In genomic region chr6:71271389-71272315, GRCm38 (mm10) we compare ENCODE assay signal across 8 mouse cellular contexts. TPM values are rescaled to one million over a fixed set of nuclear protein-coding genes. Genes with fewer than 3 reads are reported as not detected.
DNase-seq lines count a peak whose midpoint lies in the region; ATAC-seq and TF ChIP-seq lines count a peak whose summit lies in the region.

TSS of gene Krcc1 (plus strand) at chr6:71271677.

- H3K9me3 ChIP-seq in megakaryocyte, embryonic 14.5 days, result no peaks in the 10 kb centered on the region

- TF ChIP-seq POLR2A in cortical plate, adult 2 months (IDR thresholded peaks at IDR 0.05; ENCODE audit: extremely low read depth, insufficient read depth, low read length), result peak; percentile 76; the same call in 1 of the 2 replicates

- H3K4me1 ChIP-seq in cortical plate, adult 2 months (ENCODE audit: control insufficient read depth, insufficient read depth, low read length), result peaks cover 3% of the 10 kb centered on the region; the same call in 1 of the 2 replicates
- H3K4me1 ChIP-seq in megakaryocyte, embryonic 14.5 days, result peaks cover 43% of the 10 kb centered on the region

- peak; percentile 94 to 97 for DNase-seq in gastrocnemius, adult 8-10 months (ENCODE audit: low spot score in 2 of 2)
- DNase-seq in hindlimb bud, embryonic 11.5 days (ENCODE audit: extremely low spot score, low read depth, low spot score), result peak; percentile 85
- peak; percentile 88 to 96 for DNase-seq in left cerebral cortex, adult 8-10 months (ENCODE audit: low spot score in 2 of 2)
- peak; percentile 97 for DNase-seq in right cerebral cortex, postnatal 10 days (ENCODE audit: low spot score in 2 of 2)
- peak; percentile 96 for DNase-seq in urinary bladder, postnatal 25 days (ENCODE audit: low spot score)

- TF ChIP-seq CTCF in cortical plate, adult 2 months (IDR thresholded peaks at IDR 0.05; ENCODE audit: extremely low read depth, insufficient read depth, low read length), result no peak

- H3K27ac ChIP-seq in cortical plate, adult 2 months (ENCODE audit: insufficient read depth, low read length), result peak within 1 kb of the TSS; percentile 98

- peaks cover 9% of the 10 kb centered on the region for H3K36me3 ChIP-seq in megakaryocyte, embryonic 14.5 days (replicated peaks; ENCODE audit: low read length)

- H3K27me3 ChIP-seq in megakaryocyte, embryonic 14.5 days (replicated peaks), result no peaks in the 10 kb centered on the region

- peak; percentile 87 for ATAC-seq in activated CD4-positive, CD25-positive, alpha-beta regulatory T cell, adult 4 months

- peak within 1 kb of the TSS; percentile 71 for H3K4me3 ChIP-seq in cortical plate, adult 2 months (ENCODE audit: insufficient read depth, low read length)
- H3K4me3 ChIP-seq in megakaryocyte, embryonic 14.5 days (replicated peaks), result peak within 1 kb of the TSS; percentile 98

RNA-seq across cellular contexts. Expression of gene Krcc1, which starts in this region (rescaled TPM):
- polyA plus RNA-seq in activated CD4-positive, CD25-positive, alpha-beta regulatory T cell, adult 4 months (2017; shearing (Covaris generic)), result 100 to 1,000 TPM in 1 of 2 experiments, 10 to 100 TPM in 1; 88.6 to 106 TPM
- 15.3 and 16.3 TPM in 2 replicates for polyA plus RNA-seq in cortical plate, adult 2 months (2012; rRNA removed)
- 10 to 100 TPM; 25.0 to 34.8 (median 27.7) TPM for total RNA-seq in gastrocnemius, adult 8-10 months (2022)
- total RNA-seq in left cerebral cortex, adult 8-10 months (2022), result 10 to 100 TPM; 17.5 to 20.5 (median 19.2) TPM
- polyA plus RNA-seq in megakaryocyte, embryonic 14.5 days (2012; ENCODE audit: insufficient read depth, low replicate concordance), result 19.3 and 76.1 TPM in 2 replicates

Comparison
In these comparisons a context has a peak if more than half of its experiments do, and no peak if none do; other contexts are left out.
1. Peak in every context shown above with its lines: DNase-seq, ATAC-seq, H3K4me3 ChIP-seq and H3K27ac ChIP-seq.